Mouse (Mus musculus) hindbrain, embryonic 16.5 days (tissue): ENCODE data around the gene Nr5a2. TPM values are rescaled to one million over a fixed set of nuclear protein-coding genes. Genes with fewer than 3 reads are reported as not detected.

ENCODE experiments used
- ATAC-seq: fragments of 200-750 bp; cut with Nextera tagmentation; 2 replicates; pipeline ENCODE4 v1.8.0; 2017; ENCODE audit warnings: moderate TSS enrichment, moderate library complexity
- H3K27ac ChIP-seq: fragments of 300-500 bp; sonication (generic); 2 replicates; pipeline ENCODE4 v1.5.1; 2014; ENCODE audit warnings: low read depth, mild to moderate bottlenecking, control low read depth, low read length, moderate library complexity
- H3K27me3 ChIP-seq: fragments of 300-500 bp; sonication (generic); replicated peaks from 2 replicates; pipeline ENCODE4 v1.6.1; 2014; ENCODE audit warnings: low read length; ENCODE audit not compliant: control insufficient read depth, insufficient read depth
- H3K36me3 ChIP-seq: fragments of 300-500 bp; sonication (generic); 2 replicates; pipeline ENCODE4 v1.6.1; 2014; ENCODE audit warnings: mild to moderate bottlenecking, low read length, moderate library complexity, mixed read lengths; ENCODE audit not compliant: control insufficient read depth, insufficient read depth
- H3K4me1 ChIP-seq: fragments of 300-500 bp; sonication (generic); 2 replicates; pipeline ENCODE4 v1.6.1; 2014; ENCODE audit warnings: low read depth, low read length; ENCODE audit not compliant: control insufficient read depth, insufficient read depth
- H3K4me2 ChIP-seq: fragments of 300-500 bp; sonication (generic); 2 replicates; pipeline ENCODE4 v1.6.1; 2014; ENCODE audit warnings: mild to moderate bottlenecking, low read length, control low read depth, moderate library complexity
- H3K4me3 ChIP-seq: fragments of 300-500 bp; sonication (generic); 2 replicates; pipeline ENCODE4 v1.5.1; 2014; ENCODE audit warnings: mild to moderate bottlenecking, low read length, control low read depth, moderate library complexity
- H3K9ac ChIP-seq: fragments of 300-500 bp; sonication (generic); 2 replicates; pipeline ENCODE4 v1.6.1; 2014; ENCODE audit warnings: low read depth, mild to moderate bottlenecking, control low read depth, low read length, moderate library complexity
- H3K9me3 ChIP-seq: fragments of 300-500 bp; sonication (generic); 2 replicates; pipeline ENCODE4 v1.6.1; 2014; ENCODE audit warnings: mild to moderate bottlenecking, low read length, moderate library complexity; ENCODE audit not compliant: control insufficient read depth
- WGBS: fragments of 180-500 bp; shearing (Covaris S2); extraction: QIAGEN DNeasy Blood & Tissue Kit; methylation state at CpG from one replicate; pipeline ENCODE4 v1.1.7; 2014; 5-methylcytosine and 5-hydroxymethylcytosine counted together
- polyA plus RNA-seq: library from polyadenylated mRNA; unstranded; fragments of >200 nt; fragmentation: Nextera tagmentation; extraction: Ambion mirVana; gene quantifications from 2 replicates; pipeline ENCODE4 v1.2.1, GENCODE M21; 2015

Gene Nr5a2
- polyA plus RNA-seq, 1 experiment from 2014 or later, result 0.55 TPM

DNA sequence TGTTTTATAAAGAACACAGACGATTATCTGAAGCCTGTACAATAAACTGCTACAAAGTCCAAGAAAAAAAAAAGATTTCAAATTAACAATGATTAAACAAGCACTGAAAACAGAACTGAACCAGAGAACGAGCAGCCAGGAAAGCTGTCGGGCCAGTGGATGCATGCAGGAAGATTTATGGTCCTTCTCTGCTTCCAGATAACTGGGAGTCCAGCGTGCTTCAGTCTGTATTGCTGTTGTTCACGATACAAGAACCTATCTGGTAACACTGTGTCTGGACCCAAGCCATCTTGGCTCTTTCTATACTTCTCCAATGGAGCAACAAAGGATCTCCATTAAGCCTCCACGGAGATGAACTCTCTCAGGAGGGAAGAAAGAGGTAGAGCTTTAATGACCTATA is 63.9 kb downstream of the Nr5a2 start:
- Histone ChIP-seq H3K27ac (no peak overlapping the region), H3K4me1 (no peaks in the 10 kb centered on the region), H3K27me3 (no peaks in the 10 kb centered on the region), H3K4me2 (no peak overlapping the region), H3K36me3 (no peaks in the 10 kb centered on the region), H3K4me3 (no peak overlapping the region), H3K9ac (no peak overlapping the region), H3K9me3 (no peaks in the 10 kb centered on the region)
- 64% methylated on average over 6 of the region's 6 CpGs for WGBS
- ATAC-seq, result no peak

DNA sequence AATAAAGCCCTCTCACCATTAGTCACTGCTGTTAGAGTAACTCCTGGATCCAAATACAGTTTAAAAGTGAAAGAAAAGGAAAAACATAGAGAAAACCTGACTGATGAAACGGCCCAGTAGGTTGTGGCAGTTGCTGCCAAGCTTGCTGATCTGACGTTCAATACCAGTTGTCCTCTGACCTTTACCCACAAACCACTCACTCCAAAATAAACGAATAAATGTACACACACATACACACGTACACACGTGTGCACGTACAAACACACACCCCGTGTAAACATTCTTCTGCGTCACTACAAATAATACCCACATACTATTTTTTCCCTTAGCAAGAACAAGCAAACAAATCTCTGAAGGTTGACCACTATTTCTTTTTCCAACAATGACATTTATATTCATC is 64.4 kb downstream of the Nr5a2 start:
- WGBS, result 91% methylated on average over 8 of the region's 8 CpGs
- Histone ChIP-seq H3K4me1 (no peaks in the 10 kb centered on the region), H3K4me3 (no peak overlapping the region), H3K27me3 (no peaks in the 10 kb centered on the region), H3K36me3 (no peaks in the 10 kb centered on the region), H3K9ac (no peak overlapping the region), H3K4me2 (no peak overlapping the region), H3K27ac (no peak overlapping the region), H3K9me3 (no peaks in the 10 kb centered on the region)
- ATAC-seq, result no peak

DNA sequence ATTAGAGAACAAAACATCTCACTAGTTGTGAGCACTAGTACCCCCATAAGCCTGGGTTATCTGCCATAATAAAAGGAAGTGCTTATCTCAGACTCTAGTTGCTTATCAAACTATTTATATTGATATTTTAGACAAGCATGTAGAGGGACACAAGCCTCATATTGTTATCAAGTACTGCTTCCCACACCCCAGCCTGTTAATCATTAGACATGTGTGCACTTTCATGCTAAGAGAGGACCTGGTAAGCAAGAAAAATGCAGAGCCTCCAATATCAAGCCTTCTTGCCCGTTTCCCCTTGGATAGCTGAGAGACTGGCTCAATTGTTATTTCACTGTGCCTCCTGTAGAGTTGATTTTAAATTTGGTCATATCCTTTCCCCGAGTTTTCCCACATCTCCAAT is 65.5 kb downstream of the Nr5a2 start:
- Histone ChIP-seq H3K27me3 (no peaks in the 10 kb centered on the region), H3K9ac (no peak overlapping the region), H3K9me3 (no peaks in the 10 kb centered on the region), H3K4me1 (no peaks in the 10 kb centered on the region), H3K36me3 (no peaks in the 10 kb centered on the region), H3K4me3 (no peak overlapping the region), H3K4me2 (no peak overlapping the region), H3K27ac (no peak overlapping the region)
- 52% methylated on average over 2 of the region's 2 CpGs for WGBS
- ATAC-seq, result no peak

DNA sequence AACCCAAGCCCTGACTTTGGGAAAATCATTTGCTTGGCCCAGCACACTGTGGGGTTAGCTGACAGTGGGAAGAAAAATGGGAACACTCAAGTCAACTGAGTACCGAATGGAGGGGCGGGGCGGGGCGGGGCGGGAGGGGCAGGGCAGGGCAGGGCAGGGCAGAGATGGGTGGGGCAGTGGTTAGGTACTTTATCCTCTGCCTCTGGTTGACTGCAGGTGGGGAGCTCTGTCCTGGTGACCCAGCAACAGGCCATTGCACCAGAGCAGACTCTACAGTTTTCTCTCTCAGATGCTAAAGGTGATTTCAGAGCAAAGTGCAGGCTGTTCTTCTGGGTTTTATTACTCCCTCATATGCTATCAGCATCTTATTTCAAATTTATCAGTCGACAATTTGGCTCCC is 67.1 kb downstream of the Nr5a2 start:
- H3K4me1 ChIP-seq, result no peaks in the 10 kb centered on the region
- H3K4me2 ChIP-seq, result no peak overlapping the region
- no peak overlapping the region for H3K27ac ChIP-seq
- H3K9ac ChIP-seq, result no peak overlapping the region
- no peaks in the 10 kb centered on the region for H3K9me3 ChIP-seq
- no peak for ATAC-seq
- WGBS, result 93% methylated on average over 6 of the region's 6 CpGs
- no peaks in the 10 kb centered on the region for H3K27me3 ChIP-seq
- no peaks in the 10 kb centered on the region for H3K36me3 ChIP-seq
- no peak overlapping the region for H3K4me3 ChIP-seq

DNA sequence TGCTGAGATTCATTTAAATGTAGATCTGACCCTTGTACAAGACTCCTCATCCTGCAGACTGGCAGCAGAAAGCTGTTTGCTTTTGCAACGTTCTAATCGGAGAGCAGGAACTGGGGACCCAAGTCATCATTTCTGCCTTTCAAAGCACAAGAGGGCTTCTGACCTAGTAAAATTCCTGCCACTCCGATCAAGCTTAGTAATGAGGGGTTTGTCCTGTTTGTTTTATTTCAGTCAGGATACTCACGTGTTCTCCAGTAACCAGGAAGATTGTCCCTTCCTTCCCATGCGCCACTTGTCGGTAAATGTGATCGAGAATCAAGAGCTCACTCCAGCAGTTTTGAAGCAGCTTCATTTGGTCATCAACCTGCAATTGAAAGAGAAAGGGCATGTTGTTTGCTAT is 69.8 kb downstream of the Nr5a2 start:
- WGBS, result 87% methylated on average over 7 of the region's 7 CpGs
- no peaks in the 10 kb centered on the region for H3K36me3 ChIP-seq

DNA sequence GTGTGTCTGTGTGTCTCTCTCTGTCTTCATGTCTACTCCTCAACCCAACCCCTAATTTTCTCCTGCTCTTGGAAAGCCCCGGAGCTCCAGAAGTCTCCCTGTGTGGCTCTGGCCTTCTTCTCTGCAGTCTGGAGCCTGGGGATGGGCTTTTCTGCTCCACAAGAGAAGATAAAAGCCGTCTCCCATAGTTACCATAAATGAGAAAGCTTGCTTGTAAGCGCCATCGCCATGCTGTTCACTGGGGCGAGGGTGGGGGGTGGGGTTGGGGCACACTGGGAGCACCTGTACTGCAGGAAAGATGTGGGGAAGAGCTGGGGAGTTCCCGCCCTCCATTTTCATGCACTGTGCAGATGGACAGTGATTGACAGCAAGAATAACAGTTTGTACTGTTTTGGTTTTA is 71.5 kb downstream of the Nr5a2 start:
- 38% methylated on average over 6 of the region's 6 CpGs for WGBS
- no peak overlapping the region for H3K27ac ChIP-seq
- H3K36me3 ChIP-seq, result no peaks in the 10 kb centered on the region
- no peak overlapping the region for H3K9ac ChIP-seq
- no peak overlapping the region for H3K4me3 ChIP-seq
- ATAC-seq, result no peak; the same call in 1 of the 2 replicates
- H3K9me3 ChIP-seq, result no peaks in the 10 kb centered on the region
- H3K4me1 ChIP-seq, result no peaks in the 10 kb centered on the region
- no peak overlapping the region for H3K4me2 ChIP-seq
- no peaks in the 10 kb centered on the region for H3K27me3 ChIP-seq

More for the DNA sequence above, 69.8 kb downstream of the Nr5a2 start:
- no peak overlapping the region for H3K4me2 ChIP-seq
- H3K4me1 ChIP-seq, result no peaks in the 10 kb centered on the region
- H3K27ac ChIP-seq, result no peak overlapping the region
- no peaks in the 10 kb centered on the region for H3K9me3 ChIP-seq
- no peaks in the 10 kb centered on the region for H3K27me3 ChIP-seq
- ATAC-seq, result no peak
- no peak overlapping the region for H3K9ac ChIP-seq
- no peak overlapping the region for H3K4me3 ChIP-seq

DNA sequence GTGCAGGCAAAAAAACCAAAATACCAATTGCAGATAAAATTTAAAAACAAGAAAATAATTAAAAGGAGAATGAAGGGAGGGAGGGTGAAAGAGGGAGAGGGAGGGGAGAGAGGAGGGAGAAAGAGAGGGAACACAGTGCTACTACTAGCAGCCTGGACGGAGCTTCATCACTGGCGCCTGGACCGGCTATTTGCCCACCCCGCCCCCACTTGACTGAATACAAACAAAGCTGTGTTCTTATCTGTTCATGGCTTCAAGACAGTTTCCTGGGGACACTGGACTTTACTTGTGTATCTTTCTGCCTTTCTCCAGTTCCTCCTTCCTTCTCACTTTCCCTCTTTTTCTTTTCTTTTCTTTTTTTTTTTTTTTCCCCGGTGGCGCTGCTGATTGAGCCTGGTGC is 73.6 kb downstream of the Nr5a2 start:
- Histone ChIP-seq H3K27me3 (no peaks in the 10 kb centered on the region), H3K4me2 (no peak overlapping the region), H3K9me3 (no peaks in the 10 kb centered on the region), H3K4me1 (no peaks in the 10 kb centered on the region), H3K27ac (no peak overlapping the region), H3K9ac (no peak overlapping the region), H3K36me3 (no peaks in the 10 kb centered on the region), H3K4me3 (no peak overlapping the region)
- ATAC-seq, result no peak
- WGBS, result 53% methylated on average over 6 of the region's 6 CpGs

DNA sequence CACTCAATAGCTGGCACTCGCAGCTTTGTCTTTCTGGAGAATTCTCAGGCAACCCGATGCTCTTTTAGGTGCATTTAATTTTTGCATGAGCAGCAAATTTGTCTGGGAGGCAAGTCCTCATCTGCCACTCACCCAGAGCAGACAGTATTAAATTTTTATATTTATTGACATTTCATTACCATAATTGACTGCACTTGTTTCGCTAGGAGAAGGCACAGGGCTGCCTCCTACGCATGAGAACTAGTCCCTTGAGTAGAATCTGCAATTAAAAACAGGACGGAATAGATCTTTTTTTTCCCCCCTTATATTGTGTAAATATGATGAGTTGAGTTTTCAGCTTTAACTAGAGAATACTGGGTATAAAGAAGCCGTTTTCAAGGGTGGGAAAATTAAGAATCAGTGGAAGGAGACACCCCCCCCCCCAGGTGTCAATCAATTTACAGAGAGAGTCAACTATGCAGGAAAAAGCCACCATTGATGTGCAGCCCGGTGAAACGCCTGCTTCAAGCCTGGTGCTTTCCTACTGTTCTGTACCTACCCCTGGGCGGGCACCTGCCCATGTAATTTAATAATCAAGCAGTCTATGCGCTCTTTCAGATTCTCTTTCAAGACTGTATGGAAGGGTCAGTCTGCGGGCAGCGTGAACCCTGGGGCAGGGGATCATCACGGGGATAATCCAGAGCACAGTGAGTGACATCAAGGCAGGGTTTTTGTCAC is 76.6 kb downstream of the Nr5a2 start:
- H3K9ac ChIP-seq, result no peak overlapping the region

DNA sequence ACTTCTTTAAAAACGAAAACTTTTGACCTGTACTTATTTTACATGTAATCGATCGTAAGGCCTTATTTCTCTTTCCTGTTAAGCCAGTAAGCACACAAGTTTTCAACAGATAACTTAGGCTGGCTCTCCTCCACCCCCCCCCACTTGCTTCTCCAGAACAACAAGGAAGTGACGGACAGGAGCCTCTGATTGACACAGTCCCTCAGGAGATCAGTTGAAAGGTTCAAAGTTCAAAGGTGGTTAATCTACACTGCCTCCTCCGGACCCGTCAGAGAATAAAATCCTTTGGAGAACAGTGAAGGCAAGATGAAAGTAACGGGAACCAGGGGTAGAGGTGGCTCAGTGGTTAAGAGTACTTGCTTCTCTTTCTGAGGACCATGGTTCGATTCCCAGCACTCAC is 80.0 kb downstream of the Nr5a2 start:
- Histone ChIP-seq H3K4me3 (no peak overlapping the region), H3K4me1 (no peaks in the 10 kb centered on the region), H3K27ac (no peak overlapping the region), H3K9me3 (no peaks in the 10 kb centered on the region), H3K27me3 (no peaks in the 10 kb centered on the region), H3K9ac (no peak overlapping the region), H3K4me2 (no peak overlapping the region), H3K36me3 (no peaks in the 10 kb centered on the region)
- no peak for ATAC-seq
- 89% methylated on average over 8 of the region's 8 CpGs for WGBS

More for the DNA sequence above, 76.6 kb downstream of the Nr5a2 start:
- Histone ChIP-seq H3K27me3 (no peaks in the 10 kb centered on the region), H3K36me3 (no peaks in the 10 kb centered on the region), H3K27ac (no peak overlapping the region), H3K4me1 (no peaks in the 10 kb centered on the region), H3K4me3 (no peak overlapping the region), H3K9me3 (no peaks in the 10 kb centered on the region), H3K4me2 (no peak overlapping the region)
- no peak for ATAC-seq
- 62% methylated on average over 13 of the region's 13 CpGs for WGBS

DNA sequence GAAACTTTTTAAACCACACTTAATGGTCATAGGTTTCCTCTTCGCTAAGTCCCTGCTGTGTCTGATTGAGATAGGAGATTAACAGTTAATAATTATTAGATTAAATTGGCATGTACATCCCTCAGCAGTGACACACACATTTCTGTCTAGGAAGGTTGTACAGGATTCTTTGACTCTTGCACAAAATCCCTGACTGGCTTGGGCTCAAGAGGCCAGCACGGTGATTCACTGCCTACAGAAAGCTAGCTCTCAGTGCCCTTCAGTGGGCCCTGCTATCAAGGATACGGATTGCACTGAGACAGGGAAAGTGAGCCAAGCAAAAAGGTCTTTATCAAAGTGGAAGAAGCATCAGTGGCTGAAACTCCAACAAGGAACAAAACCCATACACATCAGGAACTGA is 85.2 kb downstream of the Nr5a2 start:
- Histone ChIP-seq H3K4me3 (no peak overlapping the region), H3K4me1 (no peaks in the 10 kb centered on the region), H3K36me3 (no peaks in the 10 kb centered on the region), H3K9ac (no peak overlapping the region), H3K27me3 (no peaks in the 10 kb centered on the region), H3K27ac (no peak overlapping the region), H3K9me3 (no peaks in the 10 kb centered on the region), H3K4me2 (no peak overlapping the region)
- 81% methylated on average over 3 of the region's 3 CpGs for WGBS
- ATAC-seq, result no peak
